Mouse (Mus musculus) heart, postnatal 0 days (tissue): ENCODE measurements at regions not wholly inside any gene's neighbourhood (a gene's known extent, or its start where the extent isn't known, plus 50 kb on each side); places are given as distances from the start of the nearest gene placed in this dataset.

Experiments used
- CTCF ChIP-seq: IDR thresholded peaks from 2 replicates; pipeline ENCODE4 v1.5.1; 2016; ENCODE audit warnings: antibody characterized with exemption, control low read depth, low read depth
- EP300 ChIP-seq: IDR thresholded peaks from 2 replicates; pipeline ENCODE4 v1.6.1; 2016; ENCODE audit warnings: antibody characterized with exemption, low read depth

DNA sequence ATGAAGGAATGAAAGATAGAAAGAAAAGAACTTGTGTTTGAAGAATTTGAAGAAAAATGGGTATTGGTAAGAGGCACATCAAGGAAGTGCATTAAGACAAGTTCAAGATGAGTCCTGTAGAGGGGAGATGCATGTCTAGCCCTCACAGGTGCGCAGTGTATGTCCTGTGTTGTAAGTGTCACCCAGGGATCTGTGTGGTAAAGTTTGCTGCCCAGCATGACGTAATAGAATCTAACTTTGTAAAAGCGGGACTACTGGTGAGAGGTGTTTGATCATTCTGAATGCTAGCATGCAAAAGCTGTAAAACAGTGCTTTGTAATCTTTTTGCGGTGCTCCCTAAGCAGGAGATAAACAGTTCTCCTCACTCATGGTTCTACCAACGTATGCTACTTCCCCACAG, 857.4 kb downstream of the Stpg2 start:
- TF ChIP-seq CTCF (no peak), EP300 (no peak)
